Mouse (Mus musculus): ENCODE measurements around the gene Dnajc7.

The Dnajc7 gene

DNA sequence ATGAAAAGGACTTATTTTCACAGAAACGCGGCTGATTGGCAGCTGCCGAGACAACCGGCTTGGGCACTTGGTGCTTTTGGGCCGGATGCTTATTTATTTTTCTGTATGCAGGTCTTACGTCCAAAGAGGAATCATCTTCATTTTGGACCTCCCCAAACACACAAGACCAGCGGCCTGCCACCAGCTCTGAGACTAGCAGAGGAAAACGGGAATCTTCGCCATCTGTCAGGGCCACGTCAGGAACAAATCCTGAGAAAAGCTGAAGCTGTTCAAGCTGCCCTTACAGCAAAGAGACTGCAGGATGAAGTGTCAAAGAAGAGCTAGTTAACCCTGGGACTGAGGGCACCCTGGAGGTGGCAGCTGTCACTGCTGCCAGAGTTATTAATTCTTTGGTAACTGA is 14.5 kb downstream of the Dnajc7 start:
- ChIA-PET POLR2A (interaction anchor here (0.5 to 10.7 kb wide), 23 partner anchors 8 to 133 kb away, joined by 3 to 107 read pairs (median 4); partner anchors contain the start of genes Acly (in 3 of the 4), Dnajc7 (in 3 of the 4), Nkiras2 (in 3 of the 4) and Rab5c (in 1 of the 4)), CTCF (interaction anchor here in 3 of 4 experiments (0.6 to 1.7 kb wide), 6 partner anchors 14 to 89 kb away, joined by 3 to 5 read pairs (median 4); partner anchors contain the start of gene Dnajc7 (in 2 of the 3))

DNA sequence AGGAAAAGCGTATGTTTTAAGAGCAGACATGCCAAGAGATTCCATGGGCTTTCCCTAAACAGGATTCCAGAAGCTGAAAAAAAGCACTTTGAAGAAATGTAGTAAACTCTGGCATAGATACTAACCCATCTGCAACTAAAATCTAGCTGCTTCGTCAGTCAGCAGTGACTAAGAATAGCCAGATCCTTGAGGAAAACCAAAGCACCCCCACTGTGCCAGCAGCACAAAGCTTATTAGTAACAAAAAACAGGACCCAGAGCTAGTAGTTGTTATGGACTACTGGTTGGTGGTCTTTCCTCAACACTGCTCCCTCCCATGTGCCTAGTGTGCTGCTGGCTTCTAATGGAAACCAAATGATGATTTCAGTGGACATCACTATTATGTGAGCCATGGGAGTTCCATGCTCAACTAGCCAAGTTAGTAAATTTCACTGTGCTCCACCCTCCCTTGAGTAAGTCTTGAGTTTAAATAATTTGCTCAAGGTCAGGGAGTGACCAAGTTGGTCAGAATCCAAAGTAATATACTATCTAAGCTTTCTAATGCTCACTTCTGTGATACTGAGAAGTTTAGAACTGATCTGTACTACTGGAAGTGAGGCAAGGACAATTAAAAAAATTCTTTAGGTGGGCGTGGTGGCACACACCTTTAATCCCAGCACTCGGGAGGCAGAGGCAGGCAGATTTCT is 15.5 kb downstream of the Dnajc7 start:
- POLR2A ChIA-PET = interaction anchor here (0.6 to 10.7 kb wide), 23 partner anchors 9 to 655 kb away, joined by 3 to 107 read pairs (median 5); partner anchors contain the start of genes Dnajc7 (in 3 of the 4), Nkiras2 (in 3 of the 4), Acly (in 2 of the 4) and Rab5c (in 1 of the 4)

DNA sequence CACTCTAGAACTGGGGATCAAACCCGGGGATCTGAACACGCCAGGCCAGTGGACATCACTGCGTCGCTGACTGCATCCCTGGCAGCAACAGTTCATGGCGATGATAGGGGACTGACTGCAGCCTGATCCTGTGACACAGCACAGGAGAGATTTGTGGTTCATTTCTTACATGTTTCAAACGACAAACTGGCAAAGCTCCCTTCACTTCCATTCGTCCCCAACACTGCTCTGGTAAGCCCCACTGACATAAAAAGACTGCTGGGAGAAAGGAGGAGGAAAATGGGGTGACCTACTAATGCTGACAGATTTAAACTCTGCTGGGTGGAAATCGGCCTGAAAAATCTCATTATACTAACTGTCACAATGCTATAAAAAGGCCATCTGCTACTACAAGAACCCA is 16.2 kb downstream of the Dnajc7 start:
- ChIA-PET POLR2A (interaction anchor here in 3 of 4 experiments (1.1 to 10.7 kb wide), 12 partner anchors 9 to 174 kb away, joined by 3 to 107 read pairs (median 6); partner anchors contain the start of genes Dnajc7 (in 2 of the 3), Nkiras2 (in 2 of the 3) and Rab5c (in 1 of the 3)), CTCF (interaction anchor here in 2 of 4 experiments (0.7 to 1.8 kb wide), 3 partner anchors 16 to 23 kb away, joined by 3 to 6 read pairs (median 3); partner anchors contain the start of gene Dnajc7 (in 1 of the 2))

More for the DNA sequence above, 15.5 kb downstream of the Dnajc7 start:
- CTCF ChIA-PET = interaction anchor here (0.7 to 1.8 kb wide), 9 partner anchors 12 to 623 kb away, joined by 3 to 7 read pairs (median 4); partner anchors contain the start of gene Dnajc7 (in 1 of the 4)

GRCm38 (mm10) chr11:100603155-100603554 is 16.8 kb downstream of the Dnajc7 start:
- CTCF ChIA-PET = interaction anchor here in 2 of 4 experiments (1.8 to 2.5 kb wide), 2 partner anchors 24 kb away, joined by 5 to 6 read pairs; no protein-coding TSS in a partner anchor
- POLR2A ChIA-PET = interaction anchor here in 3 of 4 experiments (1.1 to 10.7 kb wide), 10 partner anchors 9 to 173 kb away, joined by 3 to 107 read pairs (median 9); partner anchors contain the start of genes Dnajc7 (in 1 of the 3) and Nkiras2 (in 1 of the 3)

DNA sequence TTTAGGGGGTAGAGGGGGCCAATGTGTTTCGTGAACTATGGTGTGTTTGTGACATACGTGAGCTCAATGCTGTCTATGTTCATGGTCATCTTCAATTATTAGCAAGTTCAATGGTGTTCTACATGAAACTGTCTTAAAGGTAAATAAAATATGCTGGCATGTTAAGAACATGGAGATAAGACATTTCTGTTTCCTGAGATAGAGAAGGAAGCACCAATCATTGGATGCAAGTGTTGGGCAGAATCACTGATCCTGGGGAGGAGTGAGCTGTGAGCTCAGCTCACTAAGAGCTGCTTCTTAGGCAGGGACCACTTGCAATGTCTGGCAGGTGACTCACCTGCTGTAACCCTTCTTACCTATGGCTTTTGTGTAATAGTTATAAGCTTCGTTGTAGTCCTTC is 18.6 kb downstream of the Dnajc7 start:
- ChIA-PET CTCF (interaction anchor here in 1 of 4 experiments (0.5 to 2.5 kb wide), 2 partner anchors 26 to 436 kb away, joined by 4 to 5 read pairs; no protein-coding TSS in a partner anchor), POLR2A (interaction anchor here in 3 of 4 experiments (0.6 to 4.1 kb wide), 19 partner anchors 9 to 185 kb away, joined by 3 to 34 read pairs (median 4); partner anchors contain the start of genes Acly (in 1 of the 3), Dhx58 (in 1 of the 3), Nkiras2 (in 1 of the 3) and Ttc25 (in 1 of the 3))

- CTCF ChIA-PET = no interaction called here
- POLR2A ChIA-PET = interaction anchor here in 2 of 4 experiments (0.6 to 8.3 kb wide), 6 partner anchors 10 to 278 kb away, joined by 3 to 107 read pairs (median 4); partner anchors contain the start of genes Acly (in 1 of the 2), Dnajc7 (in 1 of the 2), Eif1 (in 1 of the 2) and Jup (in 1 of the 2)
Measured at GRCm38 (mm10) chr11:100598074-100598473, 21.9 kb downstream of the Dnajc7 start.

- CTCF ChIA-PET = no interaction called here
- POLR2A ChIA-PET = interaction anchor here in 3 of 4 experiments (0.5 to 8.3 kb wide), 11 partner anchors 9 to 126 kb away, joined by 3 to 107 read pairs (median 5); partner anchors contain the start of genes Acly (in 1 of the 3) and Nkiras2 (in 1 of the 3)
Measured at GRCm38 (mm10) chr11:100595533-100595932, 24.4 kb downstream of the Dnajc7 start.

DNA sequence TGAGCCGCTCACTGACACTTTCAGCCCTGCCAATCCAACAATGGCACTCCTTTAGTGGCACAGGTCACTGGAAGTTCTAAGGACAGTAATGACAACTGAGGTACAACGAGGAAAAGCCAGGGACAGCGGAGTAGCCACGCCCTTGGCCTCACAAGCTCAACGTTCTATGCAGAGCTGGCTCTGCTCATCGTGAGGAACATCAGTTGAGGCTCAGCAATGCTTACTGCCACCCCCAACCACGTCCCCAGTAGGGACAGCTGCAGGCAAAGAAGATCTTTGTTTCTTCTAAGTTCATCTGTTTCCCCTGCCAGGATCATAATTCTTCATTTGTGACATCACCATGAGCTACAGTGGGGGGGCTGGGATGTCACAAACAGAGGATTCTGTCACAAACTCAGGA is 25.4 kb downstream of the Dnajc7 start:
- ChIA-PET CTCF (interaction anchor here in 2 of 4 experiments (0.5 to 1.0 kb wide), 3 partner anchors 39 to 197 kb away, joined by 4 to 6 read pairs (median 5); partner anchors contain the start of genes Jup (in 1 of the 2) and Kat2a (in 1 of the 2)), POLR2A (interaction anchor here (0.6 to 8.3 kb wide), 15 partner anchors 9 to 212 kb away, joined by 3 to 107 read pairs (median 4); partner anchors contain the start of genes Acly (in 2 of the 4) and Nkiras2 (in 1 of the 4))

GRCm38 (mm10) chr11:100592346-100593046 is 27.5 kb downstream of the Dnajc7 start:
- ChIA-PET CTCF (interaction anchor here in 2 of 4 experiments (0.6 to 0.9 kb wide), 3 partner anchors 12 to 54 kb away, joined by 3 to 6 read pairs (median 3); no protein-coding TSS in a partner anchor), POLR2A (interaction anchor here (0.6 to 8.3 kb wide), 15 partner anchors 9 to 65 kb away, joined by 3 to 107 read pairs (median 3); partner anchors contain the start of genes Acly (in 1 of the 4), Dnajc7 (in 1 of the 4) and Nkiras2 (in 1 of the 4))

- POLR2A ChIA-PET = interaction anchor here in 2 of 4 experiments (0.6 to 7.2 kb wide), 3 partner anchors 12 to 23 kb away, joined by 3 to 34 read pairs (median 5); no protein-coding TSS in a partner anchor
- CTCF ChIA-PET = interaction anchor here in 1 of 4 experiments (0.5 kb wide), 1 partner anchor 175 kb away, joined by 3 read pairs; no protein-coding TSS in a partner anchor
Measured at GRCm38 (mm10) chr11:100588462-100588861, 31.5 kb downstream of the Dnajc7 start.

DNA sequence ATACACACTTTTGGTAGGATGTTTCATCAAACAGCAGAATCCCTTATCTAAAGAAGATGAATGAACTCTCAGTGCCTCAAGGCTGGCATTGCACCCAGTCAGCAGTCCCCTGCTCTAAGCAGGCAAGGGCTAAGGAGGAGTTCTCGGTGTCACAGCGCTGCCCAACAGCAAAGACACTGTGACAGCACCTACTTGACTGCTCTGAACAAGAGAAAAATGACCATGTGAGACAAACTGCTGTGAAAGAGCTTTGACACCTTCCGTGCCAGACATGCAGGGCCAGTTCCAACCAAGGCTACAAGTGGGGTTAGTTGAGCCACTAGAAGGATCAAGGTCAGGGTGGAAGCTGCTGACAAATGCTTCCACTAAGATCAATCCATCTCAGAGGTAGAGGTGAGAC is 34.8 kb downstream of the Dnajc7 start:
- ChIA-PET CTCF (interaction anchor here in 1 of 4 experiments (0.6 kb wide), 1 partner anchor 20 kb away, joined by 4 read pairs; no protein-coding TSS in a partner anchor), POLR2A (interaction anchor here in 2 of 4 experiments (0.6 to 5.4 kb wide), 5 partner anchors 8 to 202 kb away, joined by 3 to 49 read pairs (median 6); partner anchors contain the start of gene Acly (in 1 of the 2))

- POLR2A ChIA-PET = interaction anchor here in 1 of 4 experiments (5.4 kb wide), 1 partner anchor 8 kb away, joined by 49 read pairs; no protein-coding TSS in a partner anchor
- CTCF ChIA-PET = interaction anchor here in 1 of 4 experiments (0.6 kb wide), 1 partner anchor 128 kb away, joined by 3 read pairs; the partner anchor contains the start of gene Kat2a
Measured at GRCm38 (mm10) chr11:100584561-100584961, 35.4 kb downstream of the Dnajc7 start.

DNA sequence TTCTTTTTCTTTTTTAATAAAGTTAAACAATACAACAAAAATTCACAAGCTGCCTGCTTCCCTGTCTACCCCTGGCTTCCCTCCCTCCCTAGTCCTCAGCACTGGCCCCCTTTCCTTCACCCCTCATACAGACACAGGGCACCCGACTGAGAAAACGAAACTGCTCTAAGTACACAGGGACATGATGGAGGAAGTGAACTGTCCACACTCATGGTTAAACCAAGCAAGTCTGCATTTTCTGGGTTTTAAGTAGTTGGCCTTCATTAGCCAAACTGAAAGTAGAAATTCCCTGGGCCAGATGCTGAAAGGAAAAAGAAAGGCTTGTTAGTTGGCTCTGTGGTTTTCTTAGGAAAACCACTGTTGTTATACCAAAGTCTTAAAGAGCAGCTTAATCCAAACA is 37.1 kb downstream of the Dnajc7 start:
- CTCF ChIA-PET = no interaction called here
- POLR2A ChIA-PET = interaction anchor here (0.5 to 5.4 kb wide), 12 partner anchors 8 to 1104 kb away, joined by 3 to 49 read pairs (median 3); partner anchors contain the start of gene Acly (in 1 of the 4)

DNA sequence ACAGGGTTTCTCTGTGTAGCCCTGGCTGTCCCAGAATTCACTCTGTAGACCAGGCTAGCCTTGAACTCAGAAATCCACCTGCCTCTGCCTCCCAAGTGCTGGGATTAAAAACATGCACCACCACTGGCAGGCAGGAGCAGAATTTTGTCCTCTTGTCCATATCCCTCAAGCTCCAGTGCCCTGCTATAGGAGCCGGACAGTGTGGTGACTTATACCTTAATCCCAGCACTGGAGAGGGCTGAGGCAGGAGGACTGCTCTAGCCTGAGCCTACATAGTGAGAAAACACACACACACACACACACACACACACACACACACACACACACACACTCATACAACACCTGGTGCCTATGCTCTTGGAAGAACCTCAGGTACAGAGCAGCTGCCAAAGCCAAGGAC is 37.6 kb downstream of the Dnajc7 start:
- ChIA-PET POLR2A (interaction anchor here (0.5 to 5.4 kb wide), 15 partner anchors 9 to 1105 kb away, joined by 3 to 49 read pairs (median 3); partner anchors contain the start of genes Dnajc7 (in 1 of the 4) and Nkiras2 (in 1 of the 4)), CTCF (interaction anchor here in 1 of 4 experiments (2.1 kb wide), 1 partner anchor 113 kb away, joined by 6 read pairs; no protein-coding TSS in a partner anchor)

DNA sequence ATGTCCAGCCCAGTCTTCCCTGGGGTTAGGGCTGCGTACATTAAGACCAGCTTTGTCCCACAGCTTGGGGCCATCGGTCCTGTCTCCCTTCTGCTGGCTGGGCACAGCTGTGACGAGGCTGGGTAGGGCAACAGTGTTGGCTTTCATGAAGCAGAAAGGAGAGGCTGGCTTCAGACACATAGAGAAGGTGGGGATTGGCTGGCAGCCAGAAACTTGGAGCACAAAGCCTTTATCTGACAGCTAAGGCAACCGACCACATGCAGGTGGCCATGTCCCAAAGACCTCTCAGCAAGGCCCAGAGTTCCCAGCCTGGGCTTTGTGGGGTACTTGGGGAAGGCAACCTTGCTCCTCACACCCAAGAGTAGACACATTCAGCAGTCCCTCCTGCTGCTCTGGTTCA is 38.2 kb downstream of the Dnajc7 start:
- ChIA-PET POLR2A (interaction anchor here (0.5 to 5.4 kb wide), 16 partner anchors 9 to 214 kb away, joined by 3 to 49 read pairs (median 3); partner anchors contain the start of genes Acly (in 1 of the 4), Dnajc7 (in 1 of the 4) and Nkiras2 (in 1 of the 4)), CTCF (interaction anchor here in 2 of 4 experiments (1.6 to 2.1 kb wide), 2 partner anchors 30 to 113 kb away, joined by 5 to 6 read pairs; no protein-coding TSS in a partner anchor)

DNA sequence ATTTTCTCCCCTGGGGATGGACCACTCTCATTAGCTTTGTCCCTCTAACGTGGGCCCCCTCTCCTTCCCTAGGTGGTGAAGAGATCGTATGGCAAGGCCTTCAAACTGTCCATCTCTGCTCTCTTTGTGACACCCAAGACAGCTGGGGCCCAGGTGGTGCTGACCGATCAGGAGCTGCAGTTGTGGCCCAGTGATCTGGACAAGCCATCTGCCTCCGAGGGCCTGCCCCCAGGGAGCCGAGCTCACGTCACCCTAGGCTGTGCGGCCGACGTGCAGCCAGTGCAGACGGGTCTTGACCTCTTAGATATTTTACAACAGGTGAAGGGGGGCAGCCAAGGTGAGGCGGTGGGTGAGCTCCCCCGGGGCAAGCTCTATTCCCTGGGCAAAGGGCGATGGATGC is 39.7 kb downstream of the Dnajc7 start:
- CTCF ChIA-PET = interaction anchor here (0.6 to 2.1 kb wide), 5 partner anchors 24 to 121 kb away, joined by 3 to 7 read pairs (median 5); no protein-coding TSS in a partner anchor
- POLR2A ChIA-PET = interaction anchor here (0.6 to 5.4 kb wide), 17 partner anchors 12 to 260 kb away, joined by 3 to 49 read pairs (median 4); partner anchors contain the start of genes Acly (in 3 of the 4) and Nkiras2 (in 1 of the 4)
